Mouse (Mus musculus) layer of hippocampus, adult 2 months (tissue): ENCODE measurements around the gene Prkn. TPM values are rescaled to one million over a fixed set of nuclear protein-coding genes. Genes with fewer than 3 reads are reported as not detected.

Experiments used
- DNase-seq, 2 experiments: peaks; one replicate each; pipeline ENCODE4 v3.0.0; 2022; ENCODE audit warnings: low spot score in 2 of 2
- H3K27ac ChIP-seq: fragments of 200-600 bp; 2 replicates; pipeline ENCODE4 v1.8.1; 2022
- H3K4me3 ChIP-seq: fragments of 200-600 bp; 2 replicates; pipeline ENCODE4 v1.8.1; 2022; ENCODE audit warnings: mild to moderate bottlenecking
- CTCF ChIP-seq: fragments of 200-600 bp; conservative IDR thresholded peaks from 2 replicates; pipeline ENCODE4 v1.8.1; 2022; ENCODE audit warnings: antibody characterized with exemption, mild to moderate bottlenecking, moderate library complexity
- total RNA-seq, 2 experiments: library from RNA; stranded (reverse); gene quantifications; 2 replicates each; pipeline ENCODE4 v1.2.3; 2021

Gene Prkn
- total RNA-seq, 2 experiments from 2014 or later: 18.0 to 22.4 TPM

- peak overlapping the region; percentile 77 for H3K27ac ChIP-seq
- TF ChIP-seq CTCF: no peak
- no peak overlapping the region for H3K4me3 ChIP-seq
- peak in 1 of 2 experiments; percentile 11 for DNase-seq
These were observed 253.1 kb downstream of the Prkn start for GRCm38 (mm10) chr17:11093321-11093720.

- TF ChIP-seq CTCF: no peak
- DNase-seq: no peak
- Histone ChIP-seq H3K4me3 (no peak overlapping the region), H3K27ac (peak overlapping the region; percentile 77)
These were observed 266.8 kb downstream of the Prkn start for GRCm38 (mm10) chr17:11107007-11107406.

GRCm38 (mm10) chr17:11107916-11108315 is 267.7 kb downstream of the Prkn start:
- H3K27ac ChIP-seq: peak overlapping the region; percentile 77
- DNase-seq: peak; percentile 57 to 78
- no peak; the same call in 1 of the 2 replicates for TF ChIP-seq CTCF
- no peak overlapping the region for H3K4me3 ChIP-seq

- H3K4me3 ChIP-seq: no peak overlapping the region
- no peak for DNase-seq
- no peak for TF ChIP-seq CTCF
These were observed 277.3 kb downstream of the Prkn start for GRCm38 (mm10) chr17:11117508-11117907.

GRCm38 (mm10) chr17:11124048-11124447 is 283.9 kb downstream of the Prkn start:
- TF ChIP-seq CTCF: no peak
- no peak overlapping the region for H3K4me3 ChIP-seq
- no peak for DNase-seq
- no peak overlapping the region for H3K27ac ChIP-seq

More at GRCm38 (mm10) chr17:11117508-11117907, 277.3 kb downstream of the Prkn start:
- H3K27ac ChIP-seq: no peak overlapping the region

- Histone ChIP-seq H3K4me3 (no peak overlapping the region), H3K27ac (no peak overlapping the region)
- no peak for TF ChIP-seq CTCF
- DNase-seq: no peak
These were observed 287.0 kb downstream of the Prkn start for GRCm38 (mm10) chr17:11127217-11127616.

GRCm38 (mm10) chr17:11130919-11131318 is 290.7 kb downstream of the Prkn start:
- no peak for DNase-seq
- no peak overlapping the region for H3K27ac ChIP-seq

GRCm38 (mm10) chr17:11142321-11142720 is 302.1 kb downstream of the Prkn start:
- peak overlapping the region; percentile 77 for H3K27ac ChIP-seq
- DNase-seq: peak; percentile 60 to 77
- no peak overlapping the region for H3K4me3 ChIP-seq
- no peak for TF ChIP-seq CTCF

More at GRCm38 (mm10) chr17:11130919-11131318, 290.7 kb downstream of the Prkn start:
- H3K4me3 ChIP-seq: no peak overlapping the region
- no peak for TF ChIP-seq CTCF

GRCm38 (mm10) chr17:11156119-11156518 is 315.9 kb downstream of the Prkn start:
- TF ChIP-seq CTCF: no peak
- DNase-seq: peak in 1 of 2 experiments; percentile 27
- H3K4me3 ChIP-seq: no peak overlapping the region
- peak overlapping the region; percentile 89 for H3K27ac ChIP-seq

- Histone ChIP-seq H3K27ac (peak overlapping the region; percentile 89), H3K4me3 (no peak overlapping the region)
- no peak for TF ChIP-seq CTCF
- DNase-seq: peak; percentile 75 to 91
These were observed 317.4 kb downstream of the Prkn start for GRCm38 (mm10) chr17:11157536-11157935.

GRCm38 (mm10) chr17:11161436-11161835 is 321.3 kb downstream of the Prkn start:
- Histone ChIP-seq H3K27ac (peak overlapping the region; percentile 19; the same call in 1 of the 2 replicates), H3K4me3 (no peak overlapping the region)
- no peak for DNase-seq
- TF ChIP-seq CTCF: no peak

- H3K27ac ChIP-seq: peak overlapping the region; percentile 63
- H3K4me3 ChIP-seq: no peak overlapping the region
- no peak for TF ChIP-seq CTCF
- DNase-seq: peak; percentile 15 to 41
These were observed 322.6 kb downstream of the Prkn start for GRCm38 (mm10) chr17:11162770-11163169.

GRCm38 (mm10) chr17:11187356-11187755 is 347.2 kb downstream of the Prkn start:
- H3K27ac ChIP-seq: no peak overlapping the region
- H3K4me3 ChIP-seq: no peak overlapping the region
- TF ChIP-seq CTCF: no peak
- DNase-seq: no peak

GRCm38 (mm10) chr17:11188494-11188893 is 348.3 kb downstream of the Prkn start:
- H3K27ac ChIP-seq: no peak overlapping the region
- no peak for DNase-seq
- TF ChIP-seq CTCF: no peak
- no peak overlapping the region for H3K4me3 ChIP-seq
